Mouse (Mus musculus) erythroid progenitor cell, adult 5-6 weeks (primary cell): ENCODE measurements around the gene Josd2. TPM values are rescaled to one million over a fixed set of nuclear protein-coding genes. Genes with fewer than 3 reads are reported as not detected.
A peak's percentile ranks its signal among the peaks of the same experiment; 100 is the strongest.

Source experiments
- ATAC-seq: replicated peaks from 2 replicates; pipeline ENCODE4 v1.8.0; 2016; ENCODE audit warnings: moderate number of reproducible peaks, mild to moderate bottlenecking, moderate TSS enrichment, inconsistent platforms; ENCODE audit not compliant: poor library complexity, low FRiP score, severe bottlenecking
- total RNA-seq, 2 experiments: library from RNA; stranded (forward) in 1 of 2; stranded (reverse) in 1 of 2; fragments of 150-400 nt in 1 of 2; fragments of 186-747, 209-891 nt in 1 of 2; gene quantifications; 2 replicates each; pipeline versions ENCODE4 v1.2.3 to v1.2.4; 2015 to 2017; ENCODE audit warnings: low replicate concordance in 2 of 2

Gene Josd2
- total RNA-seq, 2 experiments from 2014 or later, result 122 to 183 TPM

- peak; percentile 39 for ATAC-seq
These were observed 2.2 kb downstream of the Josd2 start for GRCm38 (mm10) chr7:44469677-44470675.

- no peak for ATAC-seq
These were observed 3.2 kb downstream of the Josd2 start for GRCm38 (mm10) chr7:44470696-44471612.

GRCm38 (mm10) chr7:44471880-44472557, 4.2 kb downstream of the Josd2 start:
- no peak for ATAC-seq

GRCm38 (mm10) chr7:44472558-44472885, 4.7 kb downstream of the Josd2 start:
- ATAC-seq, result no peak

GRCm38 (mm10) chr7:44472961-44473646, 5.3 kb downstream of the Josd2 start:
- no peak for ATAC-seq

GRCm38 (mm10) chr7:44474419-44474818, 6.6 kb downstream of the Josd2 start:
- no peak for ATAC-seq

GRCm38 (mm10) chr7:44475046-44475614, 7.3 kb downstream of the Josd2 start:
- ATAC-seq, result no peak

- ATAC-seq, result peak; percentile 87
These were observed 15.2 kb downstream of the Josd2 start for GRCm38 (mm10) chr7:44482836-44483435.

GRCm38 (mm10) chr7:44484109-44484508, 16.3 kb downstream of the Josd2 start:
- ATAC-seq, result no peak

- ATAC-seq, result peak; percentile 66
These were observed 17.2 kb downstream of the Josd2 start for GRCm38 (mm10) chr7:44484841-44485571.

- no peak for ATAC-seq
These were observed 17.9 kb downstream of the Josd2 start for GRCm38 (mm10) chr7:44485572-44486195.

GRCm38 (mm10) chr7:44486927-44487575, 19.3 kb downstream of the Josd2 start:
- no peak for ATAC-seq

- ATAC-seq, result no peak
These were observed 20.2 kb downstream of the Josd2 start for GRCm38 (mm10) chr7:44487936-44488335.

GRCm38 (mm10) chr7:44488545-44488944, 20.8 kb downstream of the Josd2 start:
- ATAC-seq, result no peak

- ATAC-seq, result no peak
These were observed 22.5 kb downstream of the Josd2 start for GRCm38 (mm10) chr7:44490281-44490680.

- no peak for ATAC-seq
These were observed 23.6 kb downstream of the Josd2 start for GRCm38 (mm10) chr7:44491391-44491790.

- ATAC-seq, result no peak
These were observed 24.5 kb downstream of the Josd2 start for GRCm38 (mm10) chr7:44492166-44492826.
